Mouse (Mus musculus) midbrain, postnatal 0 days (tissue): ENCODE results near the gene Camk2n2. TPM values are rescaled to one million over a fixed set of nuclear protein-coding genes. Genes with fewer than 3 reads are reported as not detected.
A peak's percentile ranks its signal among the peaks of the same experiment; 100 is the strongest.

Experiments used
- ATAC-seq: fragments of 200-750 bp; cut with Nextera tagmentation; 2 replicates; pipeline ENCODE4 v1.8.0; 2017; ENCODE audit warnings: moderate number of reproducible peaks, mild to moderate bottlenecking, moderate TSS enrichment, moderate library complexity; ENCODE audit not compliant: low FRiP score
- DNase-seq: peaks from one replicate; pipeline ENCODE4 v3.0.0-alpha.2; 2015; ENCODE audit warnings: low spot score
- H3K27ac ChIP-seq: fragments of 300-500 bp; sonication (generic); 2 replicates; pipeline ENCODE4 v1.5.1; 2014; ENCODE audit warnings: low read depth, mild to moderate bottlenecking, low read length, mixed read lengths
- H3K27me3 ChIP-seq: fragments of 300-500 bp; sonication (generic); 2 replicates; pipeline ENCODE4 v1.6.1; 2014; ENCODE audit warnings: low read length, control low read depth, mixed read lengths; ENCODE audit not compliant: insufficient read depth
- H3K36me3 ChIP-seq: fragments of 300-500 bp; sonication (generic); 2 replicates; pipeline ENCODE4 v1.6.1; 2014; ENCODE audit warnings: low read length, control low read depth, mixed read lengths; ENCODE audit not compliant: insufficient read depth
- H3K4me1 ChIP-seq: fragments of 300-500 bp; sonication (generic); 2 replicates; pipeline ENCODE4 v1.6.1; 2014; ENCODE audit warnings: mild to moderate bottlenecking, control low read depth, antibody characterized with exemption, low read length, mixed read lengths; ENCODE audit not compliant: insufficient read depth
- H3K4me2 ChIP-seq: fragments of 300-500 bp; sonication (generic); 2 replicates; pipeline ENCODE4 v1.6.1; 2014; ENCODE audit warnings: low read depth, mild to moderate bottlenecking, low read length, mixed read lengths; ENCODE audit not compliant: poor library complexity, severe bottlenecking
- H3K4me3 ChIP-seq: fragments of 300-500 bp; sonication (generic); 2 replicates; pipeline ENCODE4 v1.5.1; 2014; ENCODE audit warnings: low read depth, mild to moderate bottlenecking, low read length, moderate library complexity
- H3K9ac ChIP-seq: fragments of 300-500 bp; sonication (generic); replicated peaks from 2 replicates; pipeline ENCODE4 v1.6.1; 2014; ENCODE audit warnings: mild to moderate bottlenecking, low read length, moderate library complexity, mixed read lengths; ENCODE audit not compliant: poor library complexity, severe bottlenecking
- H3K9me3 ChIP-seq: fragments of 300-500 bp; sonication (generic); 2 replicates; pipeline ENCODE4 v1.6.1; 2016; ENCODE audit warnings: low read length, control low read depth
- CTCF ChIP-seq: IDR thresholded peaks from 2 replicates; pipeline ENCODE4 v1.5.1; 2016; ENCODE audit warnings: antibody characterized with exemption, mild to moderate bottlenecking
- WGBS: fragments of 180-500 bp; shearing (Covaris S2); extraction: QIAGEN DNeasy Blood & Tissue Kit; methylation state at CpG from one replicate; pipeline ENCODE4 v1.1.7; 2014; 5-methylcytosine and 5-hydroxymethylcytosine counted together
- polyA plus RNA-seq: library from polyadenylated mRNA; unstranded; fragments of >200 nt; fragmentation: Nextera tagmentation; extraction: Ambion mirVana; gene quantifications from 2 replicates; pipeline ENCODE4 v1.2.1, GENCODE M21; 2015
- total RNA-seq: library from RNA; depleted of rRNA; stranded (reverse); fragments of >200 nt; gene quantifications from 2 replicates; pipeline ENCODE4 v1.2.3, GENCODE M21; 2014

The Camk2n2 gene
- total and polyA plus RNA-seq, 2 experiments from 2014 or later, result 87.6 to 111 TPM

DNA sequence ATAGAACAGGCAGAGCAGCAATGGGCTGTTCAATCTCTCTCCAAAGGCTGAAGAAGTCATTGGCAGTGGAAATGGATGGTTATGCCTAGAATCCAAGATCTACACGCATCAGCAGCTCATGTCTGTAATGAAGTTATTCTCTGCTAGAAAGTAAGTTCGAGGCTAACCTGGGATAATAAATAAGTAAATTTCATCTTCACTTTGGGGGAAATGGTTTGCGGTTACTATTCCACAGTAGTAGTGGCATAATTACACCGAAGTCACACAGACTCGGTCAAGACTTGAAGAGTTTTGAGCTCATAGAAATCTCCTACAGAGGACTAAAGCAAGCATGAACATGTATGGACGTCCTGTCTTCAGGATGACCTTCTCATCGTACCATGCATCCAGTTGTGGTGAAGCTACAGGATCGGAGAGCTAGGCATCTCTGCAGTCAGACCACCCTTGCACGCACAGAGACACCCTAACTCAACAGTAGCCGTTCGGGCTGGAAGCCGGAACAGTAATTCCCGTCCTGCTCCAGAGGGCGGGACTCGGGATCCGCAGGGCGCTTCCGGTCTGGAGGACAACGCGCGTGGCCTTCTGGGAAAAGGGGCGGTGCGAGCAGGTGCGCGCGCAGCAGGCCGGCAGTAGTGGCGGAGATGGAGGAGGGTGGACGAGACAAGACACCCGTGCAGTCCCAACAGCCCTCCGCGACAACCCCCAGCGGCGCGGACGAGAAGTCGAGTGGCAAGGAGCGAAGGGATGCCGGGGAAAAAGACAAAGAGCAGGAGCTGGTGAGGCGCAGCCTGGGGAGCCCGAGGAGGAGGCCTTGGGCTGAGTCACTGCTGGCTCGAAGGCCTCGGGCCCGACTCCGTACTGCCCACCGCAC, 30.2 kb upstream of the Camk2n2 start, which contains the start of gene Psmd2:
Gene Psmd2, plus strand, starts transcription at position 577 of the 871 bp plus-strand sequence.
- Histone ChIP-seq H3K4me2 (peak within 1 kb of the TSS; percentile 78), H3K4me3 (peak within 1 kb of the TSS; percentile 64), H3K36me3 (peaks cover 13% of the 10 kb centered on the region), H3K4me1 (0 out of 2 replicates have a peak, but pooled peaks cover 6% of the 10 kb centered on the region), H3K9ac (peak within 1 kb of the TSS; percentile 79), H3K27me3 (no peaks in the 10 kb centered on the region), H3K27ac (peak within 1 kb of the TSS; percentile 73), H3K9me3 (no peaks in the 10 kb centered on the region)
- peak; percentile 42 for TF ChIP-seq CTCF
- ATAC-seq (peak; percentile 96), DNase-seq (peak; percentile 96)
- WGBS, result 2% methylated on average over 46 of the region's 46 CpGs

DNA sequence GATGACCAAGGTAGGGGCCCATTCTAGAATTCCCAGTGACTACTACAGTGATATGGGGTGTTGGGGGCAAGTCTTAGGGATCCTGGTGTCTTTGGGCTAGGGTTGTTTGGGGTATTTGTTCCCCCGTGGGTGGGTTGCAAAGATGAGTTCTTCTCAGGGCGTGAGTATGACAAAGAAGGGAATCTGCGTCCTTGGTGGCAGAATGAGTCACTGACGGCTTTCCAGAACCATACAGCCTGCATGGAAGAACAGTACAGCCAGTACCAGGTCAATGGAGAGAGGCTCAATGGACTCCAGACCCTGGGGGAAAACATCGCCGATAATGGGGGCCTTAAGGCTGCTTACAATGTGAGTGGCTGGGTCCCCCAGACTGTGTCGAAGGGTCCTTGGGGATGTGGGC, 22.8 kb upstream of the Camk2n2 start:
- no peak for DNase-seq
- Histone ChIP-seq H3K4me1 (no peaks in the 10 kb centered on the region), H3K27me3 (no peaks in the 10 kb centered on the region), H3K4me3 (no peak overlapping the region), H3K27ac (no peak overlapping the region), H3K4me2 (no peak overlapping the region), H3K9me3 (no peaks in the 10 kb centered on the region), H3K36me3 (peaks cover 15% of the 10 kb centered on the region), H3K9ac (no peak overlapping the region)
- WGBS, result 86% methylated on average over 7 of the region's 7 CpGs
- no peak for TF ChIP-seq CTCF
- ATAC-seq, result no peak

DNA sequence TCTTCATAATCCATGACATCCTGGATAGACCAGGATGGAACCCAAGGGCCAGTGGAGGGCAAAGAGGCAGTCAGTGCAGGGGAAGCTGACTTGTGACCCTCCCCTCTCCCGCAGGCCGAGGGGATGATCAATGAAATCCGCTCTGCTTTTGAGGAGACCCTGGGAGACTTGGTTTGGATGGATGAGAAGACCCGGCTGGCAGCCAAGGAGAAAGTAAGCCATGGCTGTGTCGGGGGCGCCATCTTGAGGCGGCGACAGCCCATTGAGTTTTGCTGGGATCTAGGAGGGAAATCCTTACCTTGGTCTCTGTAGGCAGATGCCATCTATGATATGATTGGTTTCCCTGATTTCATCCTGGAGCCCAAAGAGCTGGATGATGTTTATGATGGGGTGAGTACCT, 21.1 kb upstream of the Camk2n2 start:
- H3K4me2 ChIP-seq, result no peak overlapping the region
- H3K27me3 ChIP-seq, result no peaks in the 10 kb centered on the region
- H3K27ac ChIP-seq, result no peak overlapping the region
- no peaks in the 10 kb centered on the region; the same call in 1 of the 2 replicates for H3K4me1 ChIP-seq
- WGBS, result 0% methylated on average over 8 of the region's 8 CpGs
- TF ChIP-seq CTCF, result peak; percentile 81
- no peak overlapping the region for H3K4me3 ChIP-seq
- DNase-seq, result peak; percentile 83
- H3K9ac ChIP-seq, result no peak overlapping the region
- H3K9me3 ChIP-seq, result no peaks in the 10 kb centered on the region
- no peak for ATAC-seq
- peaks cover 15% of the 10 kb centered on the region for H3K36me3 ChIP-seq

DNA sequence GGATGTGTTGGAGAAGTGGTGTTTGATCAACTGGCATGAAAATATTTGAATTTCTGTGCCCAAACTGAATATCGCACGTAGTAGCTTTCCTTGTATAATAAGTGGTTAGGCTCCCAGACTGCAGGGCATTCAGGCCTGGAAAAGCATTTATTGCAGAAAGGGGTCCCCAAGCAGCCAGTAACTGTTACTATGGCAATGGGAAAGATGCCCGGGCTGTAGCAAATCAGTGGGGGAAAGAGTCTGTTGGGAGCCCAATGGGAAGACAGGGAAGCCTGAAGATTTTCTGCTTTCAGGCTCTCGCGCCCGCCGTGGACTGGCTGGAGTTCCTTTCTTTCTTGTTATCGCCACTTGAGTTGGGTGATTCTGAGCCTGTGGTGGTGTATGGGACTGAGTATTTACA, 17.3 kb upstream of the Camk2n2 start:
- Histone ChIP-seq H3K9ac (no peak overlapping the region), H3K36me3 (peaks cover 7% of the 10 kb centered on the region), H3K4me2 (peak overlapping the region; percentile 22; the same call in 1 of the 2 replicates), H3K4me3 (no peak overlapping the region), H3K4me1 (no peaks in the 10 kb centered on the region; the same call in 1 of the 2 replicates), H3K9me3 (no peaks in the 10 kb centered on the region), H3K27me3 (no peaks in the 10 kb centered on the region), H3K27ac (peak overlapping the region; percentile 47; the same call in 1 of the 2 replicates)
- peak; percentile 79 for DNase-seq
- ATAC-seq, result 0 out of 2 replicates have a peak, but pooled peaks have one; percentile 36
- TF ChIP-seq CTCF, result no peak
- WGBS, result 54% methylated on average over 8 of the region's 8 CpGs

DNA sequence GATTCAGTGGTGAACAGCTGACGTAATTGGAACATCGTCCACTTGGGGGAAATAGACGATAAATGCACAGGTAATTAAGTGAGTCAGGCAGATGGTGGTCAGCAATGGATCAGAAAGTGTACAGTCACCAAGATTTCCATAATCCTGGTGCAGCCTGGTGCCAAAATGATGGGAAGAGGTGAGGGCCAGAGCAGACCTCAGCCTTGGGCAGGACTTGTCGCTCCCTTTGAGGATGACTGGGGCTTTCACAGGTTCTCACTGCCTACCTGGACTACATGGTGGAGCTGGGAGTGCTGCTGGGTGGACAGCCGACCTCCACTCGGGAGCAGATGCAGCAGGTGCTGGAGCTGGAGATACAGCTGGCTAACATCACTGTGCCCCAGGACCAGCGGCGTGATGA, 16.3 kb upstream of the Camk2n2 start:
- 79% methylated on average over 8 of the region's 8 CpGs for WGBS
- H3K4me2 ChIP-seq, result no peak overlapping the region
- H3K9ac ChIP-seq, result no peak overlapping the region
- H3K4me3 ChIP-seq, result no peak overlapping the region
- ATAC-seq (no peak), DNase-seq (no peak)
- no peak overlapping the region for H3K27ac ChIP-seq
- H3K27me3 ChIP-seq, result no peaks in the 10 kb centered on the region
- TF ChIP-seq CTCF, result no peak
- no peaks in the 10 kb centered on the region; the same call in 1 of the 2 replicates for H3K4me1 ChIP-seq
- peaks cover 5% of the 10 kb centered on the region for H3K36me3 ChIP-seq
- H3K9me3 ChIP-seq, result no peaks in the 10 kb centered on the region
